8 mouse cellular contexts compared by ENCODE assay signal in genomic region chr8:71561401-71561800, GRCm38 (mm10). TPM values are rescaled to one million over a fixed set of nuclear protein-coding genes. Genes with fewer than 3 reads are reported as not detected.
DNase-seq lines count a peak whose midpoint lies in the region; ATAC-seq and TF ChIP-seq lines count a peak whose summit lies in the region.

No protein-coding gene starts in this region.

- peaks cover 65% of the 10 kb centered on the region for H3K27me3 ChIP-seq in midbrain, embryonic 16.5 days (ENCODE audit: control insufficient read depth, insufficient read depth, low read depth, low read length)

- peaks cover 13% of the 10 kb centered on the region for H3K4me1 ChIP-seq in midbrain, embryonic 16.5 days (ENCODE audit: control insufficient read depth, insufficient read depth, low read length)

- H3K4me3 ChIP-seq in layer of hippocampus, adult 2 months: no peak overlapping the region
- H3K4me3 ChIP-seq in midbrain, embryonic 16.5 days (ENCODE audit: low read depth, low read length): no peak overlapping the region

- 0 out of 2 replicates have a peak, but pooled peaks have one; percentile 22 for ATAC-seq in midbrain, embryonic 16.5 days

- no peaks in the 10 kb centered on the region for H3K36me3 ChIP-seq in midbrain, embryonic 16.5 days (ENCODE audit: control insufficient read depth, insufficient read depth, low read length)

- DNase-seq in layer of hippocampus, adult 18-20 months (ENCODE audit: low spot score in 2 of 2): peak; percentile 56 to 71
- DNase-seq in layer of hippocampus, adult 9-11 months: no peak
- DNase-seq in ES-CJ7 (ENCODE audit: low read depth, low spot score): peak; percentile 90
- peak; percentile 91 for DNase-seq in brain, embryonic 14.5 days (ENCODE audit: low read depth)
- peak; percentile 48 to 54 for DNase-seq in frontal cortex, postnatal 25 days (ENCODE audit: low spot score in 2 of 2)
- peak in 1 of 2 experiments; percentile 66 for DNase-seq in layer of hippocampus, adult 2 months (ENCODE audit: low spot score in 2 of 2)
- peak; percentile 83 for DNase-seq in thymus, postnatal 4 days

- H3K27ac ChIP-seq in layer of hippocampus, adult 2 months: no peak overlapping the region
- H3K27ac ChIP-seq in midbrain, embryonic 16.5 days (ENCODE audit: low read length): no peak overlapping the region

- 3% methylated on average over 15 of the region's 15 CpGs for WGBS in midbrain, embryonic 16.5 days

- no peak overlapping the region for H3K4me2 ChIP-seq in midbrain, embryonic 16.5 days (ENCODE audit: low read length)

- TF ChIP-seq CTCF in brain, embryonic 14.5 days (IDR thresholded peaks at IDR 0.05; ENCODE audit: borderline replicate concordance, extremely low read depth, insufficient read depth, insufficient read length): peak; percentile 97
- TF ChIP-seq CTCF in layer of hippocampus, adult 2 months (conservative IDR thresholded peaks at IDR 0.05): peak; percentile 91

- H3K9ac ChIP-seq in midbrain, embryonic 16.5 days (ENCODE audit: low read depth, low read length): no peak overlapping the region

- H3K9me3 ChIP-seq in midbrain, embryonic 16.5 days (replicated peaks; ENCODE audit: control insufficient read depth, low read length, poor library complexity, severe bottlenecking): no peaks in the 10 kb centered on the region

- TF ChIP-seq POLR2A in brain, embryonic 14.5 days (IDR thresholded peaks at IDR 0.05; ENCODE audit: borderline replicate concordance, extremely low read depth, insufficient read depth, insufficient read length, poor library complexity, severe bottlenecking): no peak

RNA-seq across cellular contexts. Expression of gene Tmem221, which starts 2.7 kb away (rescaled TPM):
- total RNA-seq in layer of hippocampus, adult 18-20 months (2021): under 1 TPM in 1 of 2 experiments, not detected in 1; 0.20 TPM
- 0.07 and 0.16 TPM in 2 replicates for polyA plus RNA-seq in brain, embryonic 14.5 days (2012; rRNA removed)
- under 1 TPM; 0.22 to 0.31 TPM for total RNA-seq in layer of hippocampus, adult 2 months (2021)
- polyA plus RNA-seq in midbrain, embryonic 16.5 days (2015; fragmentation: Nextera tagmentation; extraction: Ambion mirVana): 0.17 TPM in 1 of 2 replicates, not detected in the other

RNA-seq across cellular contexts. Expression of gene Nxnl1, which starts 5.0 kb away (rescaled TPM):
- under 1 TPM; 0.12 to 0.15 TPM for total RNA-seq in layer of hippocampus, adult 18-20 months (2021)
- not detected in 2 replicates for polyA plus RNA-seq in brain, embryonic 14.5 days (2012; rRNA removed)
- total RNA-seq in layer of hippocampus, adult 2 months (2021): not detected
- not detected in 2 replicates for polyA plus RNA-seq in midbrain, embryonic 16.5 days (2015; fragmentation: Nextera tagmentation; extraction: Ambion mirVana)

RNA-seq across cellular contexts. Expression of gene Slc27a1, which starts 7.3 kb away (rescaled TPM):
- total RNA-seq in layer of hippocampus, adult 18-20 months (2021): 100 to 1,000 TPM; 105 to 126 TPM
- polyA plus RNA-seq in brain, embryonic 14.5 days (2012; rRNA removed): 130 and 165 TPM in 2 replicates
- 100 to 1,000 TPM; 125 to 126 TPM for total RNA-seq in layer of hippocampus, adult 2 months (2021)
- 71.4 and 79.2 TPM in 2 replicates for polyA plus RNA-seq in midbrain, embryonic 16.5 days (2015; fragmentation: Nextera tagmentation; extraction: Ambion mirVana)

RNA-seq across cellular contexts. Expression of gene Mvb12a, which starts 18.7 kb away (rescaled TPM):
- 10 to 100 TPM; 29.9 to 37.9 TPM for total RNA-seq in layer of hippocampus, adult 18-20 months (2021)
- 74.0 and 112 TPM in 2 replicates for polyA plus RNA-seq in brain, embryonic 14.5 days (2012; rRNA removed)
- total RNA-seq in layer of hippocampus, adult 2 months (2021): 10 to 100 TPM; 33.8 to 34.9 TPM
- polyA plus RNA-seq in midbrain, embryonic 16.5 days (2015; fragmentation: Nextera tagmentation; extraction: Ambion mirVana): 52.4 and 60.3 TPM in 2 replicates

RNA-seq across cellular contexts. Expression of gene Bst2, which starts 24.1 kb away (rescaled TPM):
- 1 to 10 TPM; 3.8 to 5.4 TPM for total RNA-seq in layer of hippocampus, adult 18-20 months (2021)
- 11.4 and 18.1 TPM in 2 replicates for polyA plus RNA-seq in brain, embryonic 14.5 days (2012; rRNA removed)
- total RNA-seq in layer of hippocampus, adult 2 months (2021): 1 to 10 TPM; 3.4 to 5.0 TPM
- 6.8 and 7.9 TPM in 2 replicates for polyA plus RNA-seq in midbrain, embryonic 16.5 days (2015; fragmentation: Nextera tagmentation; extraction: Ambion mirVana)
